Mouse (Mus musculus): ENCODE results near the gene Plcd3.

Gene Plcd3

GRCm38 (mm10) chr11:103020713-103021335, 80.6 kb downstream of the Plcd3 start:
- DNase-seq (ENCODE audit: low spot score in 2 of 2) = no peak

Measured in left cerebral cortex, adult 9 months (tissue).